Comparison of ENCODE assay signal across 17 mouse cellular contexts in genomic region chr5:50309491-50309890, GRCm38 (mm10).
DNase-seq lines count a peak whose midpoint lies in the region; ATAC-seq and TF ChIP-seq lines count a peak whose summit lies in the region.
"Had no signal": no experiment of that assay in that cellular context is flagged by ENCODE, and none has a peak within 500 bp of the region (broad histone marks: within the 10 kb centered on the region; RNA-seq: fewer than 3 reads in every experiment).

No protein-coding gene starts in this region.

- H3K4me3 ChIP-seq in hindbrain, embryonic 11.5 days (ENCODE audit: low read depth, low read length) = no peak overlapping the region
- H3K4me3 ChIP-seq in hindbrain, embryonic 16.5 days (ENCODE audit: low read length) = no peak overlapping the region
- H3K4me3 ChIP-seq in hindbrain, postnatal 0 days (ENCODE audit: low read length) = no peak overlapping the region
- H3K4me3 ChIP-seq: heart, embryonic 13.5 days; stomach, embryonic 15.5 days had no signal

- no peaks in the 10 kb centered on the region for H3K4me1 ChIP-seq in hindbrain, embryonic 11.5 days (replicated peaks; ENCODE audit: control insufficient read depth, insufficient read depth, low read length)
- no peaks in the 10 kb centered on the region for H3K4me1 ChIP-seq in hindbrain, embryonic 16.5 days (ENCODE audit: control insufficient read depth, insufficient read depth, low read depth, low read length)
- H3K4me1 ChIP-seq in hindbrain, postnatal 0 days (ENCODE audit: insufficient read depth, low read length) = no peaks in the 10 kb centered on the region
- H3K4me1 ChIP-seq: heart, embryonic 13.5 days; stomach, embryonic 15.5 days had no signal

- H3K9me3 ChIP-seq in hindbrain, embryonic 11.5 days (ENCODE audit: control insufficient read depth, low read length) = no peaks in the 10 kb centered on the region
- H3K9me3 ChIP-seq in hindbrain, embryonic 16.5 days (ENCODE audit: control insufficient read depth, low read length) = no peaks in the 10 kb centered on the region
- no peaks in the 10 kb centered on the region for H3K9me3 ChIP-seq in hindbrain, postnatal 0 days (ENCODE audit: low read length)
- H3K9me3 ChIP-seq: heart, embryonic 13.5 days; stomach, embryonic 15.5 days had no signal

- no peaks in the 10 kb centered on the region for H3K36me3 ChIP-seq in hindbrain, embryonic 11.5 days (ENCODE audit: control insufficient read depth, insufficient read depth, low read length)
- H3K36me3 ChIP-seq in hindbrain, embryonic 16.5 days (ENCODE audit: control insufficient read depth, insufficient read depth, low read length) = no peaks in the 10 kb centered on the region
- H3K36me3 ChIP-seq in hindbrain, postnatal 0 days (ENCODE audit: insufficient read depth, low read length) = no peaks in the 10 kb centered on the region
- H3K36me3 ChIP-seq: heart, embryonic 13.5 days; stomach, embryonic 15.5 days had no signal

- intact Hi-C loops in left cerebral cortex, postnatal 4 days (cut with DNase I) = no loop called here
- intact Hi-C loops in heart, postnatal 25 days (cut with DNase I) = no loop called here

- no peak for TF ChIP-seq CTCF in hindbrain, postnatal 0 days (IDR thresholded peaks at IDR 0.05; ENCODE audit: low read depth)

- DNase-seq in hindbrain, embryonic 11.5 days (ENCODE audit: low spot score) = no peak
- DNase-seq in left cerebral cortex, postnatal 4 days = peak; percentile 46
- DNase-seq in left cerebral cortex, adult 18-20 months (ENCODE audit: low spot score in 2 of 2) = no peak
- peak; percentile 4 for DNase-seq in right cerebral cortex, postnatal 4 days
- no peak for DNase-seq in right cerebral cortex, adult 2 months (ENCODE audit: low spot score in 2 of 2)
- no peak for DNase-seq in hindbrain, postnatal 0 days (ENCODE audit: low spot score)
- DNase-seq in heart, postnatal 25 days (ENCODE audit: low spot score) = no peak
- DNase-seq: cerebellum, adult 9-11 months; heart, adult 18-20 months; heart, postnatal 36 days; liver; right cerebral cortex, postnatal 14 days; thymus, adult 2 months had no signal

- H3K27me3 ChIP-seq in hindbrain, embryonic 11.5 days (ENCODE audit: control insufficient read depth, insufficient read depth, low read length) = no peaks in the 10 kb centered on the region
- H3K27me3 ChIP-seq in hindbrain, embryonic 16.5 days (replicated peaks; ENCODE audit: control insufficient read depth, insufficient read depth, low read length) = no peaks in the 10 kb centered on the region
- no peaks in the 10 kb centered on the region for H3K27me3 ChIP-seq in hindbrain, postnatal 0 days (ENCODE audit: insufficient read depth, low read length)
- H3K27me3 ChIP-seq: heart, embryonic 13.5 days; stomach, embryonic 15.5 days had no signal

- H3K27ac ChIP-seq in hindbrain, embryonic 11.5 days (ENCODE audit: low read depth, low read length) = no peak overlapping the region
- H3K27ac ChIP-seq in hindbrain, embryonic 16.5 days (ENCODE audit: low read depth, low read length) = no peak overlapping the region
- H3K27ac ChIP-seq in hindbrain, postnatal 0 days = no peak overlapping the region
- H3K27ac ChIP-seq: heart, embryonic 13.5 days; stomach, embryonic 15.5 days had no signal

- H3K4me2 ChIP-seq in hindbrain, embryonic 11.5 days (replicated peaks; ENCODE audit: low read depth, low read length) = no peak overlapping the region
- no peak overlapping the region for H3K4me2 ChIP-seq in hindbrain, embryonic 16.5 days (ENCODE audit: low read length)
- no peak overlapping the region for H3K4me2 ChIP-seq in hindbrain, postnatal 0 days (ENCODE audit: low read depth, low read length)
- H3K4me2 ChIP-seq: heart, embryonic 13.5 days; stomach, embryonic 15.5 days had no signal

- WGBS in hindbrain, embryonic 11.5 days = 88% methylated on average over 1 of the region's 1 CpGs
- 50% methylated on average over 1 of the region's 1 CpGs for WGBS in hindbrain, embryonic 16.5 days
- WGBS in hindbrain, postnatal 0 days = 41% methylated on average over 1 of the region's 1 CpGs

- ATAC-seq in hindbrain, embryonic 11.5 days (ENCODE audit: low FRiP score) = peak; percentile 35
- ATAC-seq in hindbrain, embryonic 16.5 days = no peak
- ATAC-seq in hindbrain, postnatal 0 days = peak; percentile 43; the same call in 1 of the 2 replicates
- ATAC-seq: lung, postnatal 0 days had no signal

- H3K9ac ChIP-seq in hindbrain, embryonic 11.5 days (ENCODE audit: low read depth, low read length) = no peak overlapping the region
- H3K9ac ChIP-seq in hindbrain, embryonic 16.5 days (ENCODE audit: low read depth, low read length) = no peak overlapping the region
- H3K9ac ChIP-seq in hindbrain, postnatal 0 days (replicated peaks; ENCODE audit: low read length) = no peak overlapping the region
- H3K9ac ChIP-seq: heart, embryonic 13.5 days; stomach, embryonic 15.5 days had no signal

Comparison
In these comparisons a context has a peak if more than half of its experiments do, and no peak if none do; other contexts are left out.
1. DNase-seq: peak in left cerebral cortex, postnatal 4 days (single experiment) and right cerebral cortex, postnatal 4 days (single experiment); none in hindbrain, embryonic 11.5 days (single experiment), left cerebral cortex, adult 18-20 months (0 of 2), right cerebral cortex, adult 2 months (0 of 2), hindbrain, postnatal 0 days (single experiment) and heart, postnatal 25 days (single experiment).